Mouse (Mus musculus) left cerebral cortex, adult 11 months (tissue): ENCODE data around the gene Ptprg.

Experiments used
- DNase-seq: peaks from one replicate; pipeline ENCODE4 v3.0.0; 2022; ENCODE audit warnings: low spot score

Gene Ptprg

GRCm38 (mm10) chr14:12102389-12103325 lies 549.3 kb downstream of the Ptprg start:
- DNase-seq = no peak

- DNase-seq = no peak
These were observed 551.2 kb downstream of the Ptprg start for GRCm38 (mm10) chr14:12104297-12105155.

- DNase-seq = no peak
These were observed 551.8 kb downstream of the Ptprg start for GRCm38 (mm10) chr14:12105156-12105430.

GRCm38 (mm10) chr14:12105593-12105992 lies 552.3 kb downstream of the Ptprg start:
- no peak for DNase-seq

- DNase-seq = no peak
These were observed 554.1 kb downstream of the Ptprg start for GRCm38 (mm10) chr14:12107459-12107858.

GRCm38 (mm10) chr14:12107991-12108390 lies 554.7 kb downstream of the Ptprg start:
- no peak for DNase-seq

- no peak for DNase-seq
These were observed 559.2 kb downstream of the Ptprg start for GRCm38 (mm10) chr14:12112548-12113011.

GRCm38 (mm10) chr14:12113326-12113725 lies 560.0 kb downstream of the Ptprg start:
- no peak for DNase-seq

GRCm38 (mm10) chr14:12114016-12114415 lies 560.7 kb downstream of the Ptprg start:
- no peak for DNase-seq

GRCm38 (mm10) chr14:12119260-12119659 lies 565.9 kb downstream of the Ptprg start:
- no peak for DNase-seq

- no peak for DNase-seq
These were observed 568.6 kb downstream of the Ptprg start for GRCm38 (mm10) chr14:12121906-12122305.

GRCm38 (mm10) chr14:12124682-12125081 lies 571.4 kb downstream of the Ptprg start:
- no peak for DNase-seq

- DNase-seq = no peak
These were observed 574.6 kb downstream of the Ptprg start for GRCm38 (mm10) chr14:12127951-12128350.

- DNase-seq = no peak
These were observed 578.8 kb downstream of the Ptprg start for GRCm38 (mm10) chr14:12132046-12132615.

- no peak for DNase-seq
These were observed 579.8 kb downstream of the Ptprg start for GRCm38 (mm10) chr14:12133163-12133562.

GRCm38 (mm10) chr14:12134504-12134903 lies 581.2 kb downstream of the Ptprg start:
- DNase-seq = no peak

- DNase-seq = no peak
These were observed 583.2 kb downstream of the Ptprg start for GRCm38 (mm10) chr14:12136536-12136935.

GRCm38 (mm10) chr14:12139643-12140481 lies 586.5 kb downstream of the Ptprg start:
- peak; percentile 68 for DNase-seq

GRCm38 (mm10) chr14:12143941-12144485 lies 590.7 kb downstream of the Ptprg start:
- no peak for DNase-seq

- no peak for DNase-seq
These were observed 592.6 kb downstream of the Ptprg start for GRCm38 (mm10) chr14:12145919-12146318.

- DNase-seq = no peak
These were observed 596.2 kb downstream of the Ptprg start for GRCm38 (mm10) chr14:12149529-12149928.
